Mouse (Mus musculus) cerebellum, adult 18-20 months (tissue): ENCODE measurements around the gene Qrich1.

Experiments
- DNase-seq, 2 experiments: peaks; one replicate each; pipeline ENCODE4 v3.0.0; 2021

Gene Qrich1

DNA sequence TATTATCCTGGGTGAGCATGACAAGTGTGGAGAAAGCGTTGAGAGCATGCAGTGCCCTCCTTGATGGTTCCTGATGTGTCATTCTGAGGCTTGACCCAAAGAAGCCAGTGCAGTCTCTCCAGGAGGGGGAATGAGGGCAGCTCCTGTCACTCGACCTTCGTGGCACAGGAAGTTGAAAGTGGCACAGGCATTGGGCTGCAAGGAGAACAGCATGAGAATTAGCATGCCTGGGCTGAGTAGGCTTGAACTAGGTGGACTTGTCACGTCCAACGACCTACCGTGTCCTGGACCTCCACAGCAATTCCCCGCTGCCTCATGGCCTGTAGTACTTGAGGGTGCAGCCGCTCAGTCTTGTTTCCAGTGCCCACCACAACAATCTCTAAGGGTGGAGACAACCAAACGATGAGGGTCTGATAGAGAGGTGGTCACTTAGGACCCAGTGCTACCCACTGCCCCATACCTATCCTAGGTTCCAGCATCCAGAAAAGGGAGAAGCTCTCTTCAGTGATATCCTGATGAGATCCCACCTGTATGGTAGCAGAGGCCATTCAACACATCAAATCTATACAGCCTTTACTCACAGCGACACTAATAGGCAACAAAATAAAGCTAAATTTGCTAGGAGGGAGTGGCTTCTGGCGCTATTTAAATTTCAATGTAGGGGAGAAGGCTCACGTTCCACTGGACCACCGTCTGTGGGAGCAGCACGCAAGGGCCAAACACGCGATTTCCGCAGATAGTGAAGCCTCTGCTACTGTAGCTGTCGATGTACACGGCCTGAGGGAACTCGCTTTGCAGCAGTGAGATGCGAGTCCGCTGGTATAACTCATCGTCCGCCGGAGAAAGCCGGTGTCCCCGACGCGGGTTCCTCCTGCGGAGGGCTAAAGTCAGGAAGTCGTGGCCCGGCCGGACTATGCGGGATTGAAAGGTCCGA is 49.5 kb downstream of the Qrich1 start:
- DNase-seq: peak in 1 of 2 experiments; percentile 30

- DNase-seq: peak; percentile 97
Measured at GRCm38 (mm10) chr9:108566815-108567776, 50.5 kb downstream of the Qrich1 start, which contains the start of gene Ndufaf3. TSS of gene Ndufaf3 (minus strand) at chr9:108567434.

DNA sequence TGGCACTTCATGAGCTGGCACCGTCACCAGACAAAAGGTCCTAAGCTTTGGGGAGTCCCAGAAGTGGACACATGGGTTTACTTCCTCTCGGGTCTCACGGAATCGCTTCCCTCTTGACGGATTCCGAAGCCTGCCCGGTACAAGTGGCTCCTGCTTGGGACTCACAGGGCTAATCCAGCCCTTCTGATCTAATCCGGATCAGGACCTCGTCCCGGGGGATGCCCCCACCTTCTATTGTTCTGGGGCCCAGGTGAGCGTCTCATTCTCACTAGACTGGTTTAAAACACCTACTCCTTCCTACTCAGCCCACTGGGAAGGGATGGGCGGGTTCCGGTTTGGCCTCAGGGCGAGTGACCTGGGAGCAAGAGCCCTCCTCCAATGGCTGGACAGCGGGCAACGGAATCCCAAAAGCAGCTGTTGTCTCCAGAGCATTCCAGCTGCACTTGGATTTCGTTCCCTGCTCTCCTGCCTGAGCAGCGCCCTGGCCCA is 51.4 kb downstream of the Qrich1 start:
- no peak for DNase-seq

- DNase-seq: no peak
Measured at GRCm38 (mm10) chr9:108568511-108568921, 51.9 kb downstream of the Qrich1 start.

GRCm38 (mm10) chr9:108569381-108570206 is 53.0 kb downstream of the Qrich1 start, which contains the start of gene Dalrd3:
TSS of gene Dalrd3 (plus strand) at chr9:108569886.
- DNase-seq: peak; percentile 87 to 94

DNA sequence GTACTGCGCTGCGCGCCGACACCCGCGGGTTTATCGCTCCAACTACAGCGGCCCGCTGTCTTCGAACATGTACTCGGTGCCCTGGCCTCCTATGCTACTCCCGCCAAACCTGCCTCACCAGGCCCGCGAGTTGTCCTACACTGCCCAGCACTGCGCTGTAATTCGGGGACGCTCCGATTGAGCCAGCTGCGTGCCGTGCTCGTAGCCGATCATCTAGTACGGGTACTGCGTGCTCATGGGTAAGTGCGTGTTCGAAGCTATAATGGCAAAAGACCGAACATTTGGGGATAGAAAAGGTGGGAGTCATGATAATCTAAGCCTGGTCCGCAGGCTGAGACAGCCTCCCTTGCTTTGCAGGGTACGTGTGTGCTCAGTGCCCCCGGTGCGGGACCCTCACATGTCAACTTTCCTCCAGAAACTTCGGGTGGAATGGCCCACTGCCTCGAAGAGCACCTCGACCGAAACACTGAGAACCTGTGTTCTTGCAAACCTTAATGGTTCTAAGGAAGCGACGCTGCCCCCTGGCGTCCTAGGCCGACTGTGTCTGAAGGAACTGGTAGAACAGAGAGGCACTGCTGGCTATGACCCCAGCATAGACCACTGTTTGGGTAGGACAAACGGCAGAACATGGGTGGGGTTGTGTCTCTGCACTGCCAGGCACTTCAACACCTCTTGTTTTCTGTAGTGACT is 53.7 kb downstream of the Qrich1 start:
- DNase-seq: peak; percentile 66 to 75

GRCm38 (mm10) chr9:108571401-108571973 is 54.9 kb downstream of the Qrich1 start:
- DNase-seq: no peak

DNA sequence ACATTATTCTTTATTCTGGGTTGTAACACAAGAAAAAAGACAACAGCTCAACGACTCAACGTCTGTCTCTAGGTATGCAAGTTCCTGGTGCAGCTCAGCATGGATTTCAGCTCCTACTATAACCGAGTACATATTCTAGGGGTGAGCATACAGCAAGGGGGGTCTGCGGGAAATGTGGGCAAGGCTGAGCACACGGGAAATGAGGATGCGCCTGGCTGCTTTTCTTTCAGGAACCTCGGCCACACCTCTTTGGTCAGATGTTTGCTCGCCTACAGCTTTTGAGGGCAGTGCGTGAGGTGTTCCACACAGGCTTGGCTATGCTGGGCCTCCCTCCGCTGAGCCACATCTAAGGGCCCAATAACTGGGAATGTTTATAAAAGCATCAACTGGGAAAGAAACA is 55.7 kb downstream of the Qrich1 start:
- no peak for DNase-seq

GRCm38 (mm10) chr9:108573774-108574690 is 57.4 kb downstream of the Qrich1 start:
- DNase-seq: peak in 1 of 2 experiments; percentile 61

GRCm38 (mm10) chr9:108574921-108575320 is 58.3 kb downstream of the Qrich1 start:
- DNase-seq: no peak

DNA sequence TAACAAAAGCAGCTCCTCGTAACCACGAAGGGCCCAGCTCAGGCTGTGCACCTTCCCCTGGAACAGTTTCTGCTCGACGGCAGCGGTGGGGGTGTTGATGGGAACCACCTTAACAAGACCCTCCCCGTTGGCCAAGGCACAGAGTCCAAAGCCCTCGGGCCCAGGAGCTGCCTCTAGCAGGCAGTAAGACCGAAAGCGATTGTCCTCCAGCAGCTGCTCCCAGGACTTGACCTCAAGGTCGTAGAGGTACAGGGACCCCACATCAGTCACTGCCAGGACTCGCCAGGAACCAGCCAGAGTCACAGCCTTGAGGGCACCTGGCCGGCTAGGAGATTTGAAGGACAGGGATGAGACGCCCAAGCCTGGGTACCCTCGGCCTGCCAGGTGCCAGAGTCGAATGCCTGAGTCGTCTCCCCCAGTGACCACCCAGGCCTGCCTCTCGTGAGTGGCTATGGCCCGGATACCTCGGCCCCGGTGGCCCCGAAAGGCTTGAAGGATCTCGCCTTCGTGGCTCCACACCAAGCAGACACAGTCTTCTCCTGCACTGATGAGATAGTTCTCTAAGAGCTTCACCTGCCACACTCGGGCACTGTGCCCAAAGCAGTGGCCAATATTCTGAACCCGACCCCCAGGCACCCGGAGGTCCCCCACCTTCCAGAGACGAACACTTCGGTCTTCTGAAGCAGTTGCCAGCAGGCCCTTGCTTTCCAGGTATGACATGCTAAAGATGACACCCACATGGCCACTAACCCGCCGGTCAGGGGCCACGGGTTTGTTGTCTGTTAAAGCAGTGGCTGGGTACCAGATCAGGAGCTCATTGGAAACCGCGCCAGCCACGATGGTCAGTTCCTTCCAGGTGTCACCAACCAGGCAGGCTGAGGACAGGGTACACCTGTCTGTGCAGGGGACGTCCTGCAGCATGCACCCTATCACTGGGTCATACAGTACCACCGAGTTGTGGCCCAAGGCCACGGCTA is 59.0 kb downstream of the Qrich1 start:
- no peak for DNase-seq

DNA sequence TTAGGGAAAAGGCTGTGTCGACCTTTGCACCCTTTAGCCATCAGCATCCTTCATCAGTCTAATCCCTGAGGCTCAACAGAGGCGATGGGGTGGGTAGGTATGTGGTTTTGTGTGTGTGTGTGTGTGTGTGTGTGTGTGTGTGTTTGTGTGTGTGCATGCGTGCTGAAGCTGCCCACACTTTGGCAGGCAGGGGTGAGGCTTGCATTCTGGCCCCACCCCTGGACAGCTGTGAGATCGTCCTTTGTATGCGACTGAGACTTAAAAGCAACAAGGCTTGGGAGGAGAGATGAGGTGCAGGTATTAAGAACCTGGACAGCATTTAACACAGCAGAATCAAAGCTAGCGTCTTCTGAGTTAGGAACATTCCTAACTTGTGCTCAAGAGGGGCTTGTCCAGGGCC is 60.4 kb downstream of the Qrich1 start:
- DNase-seq: no peak

DNA sequence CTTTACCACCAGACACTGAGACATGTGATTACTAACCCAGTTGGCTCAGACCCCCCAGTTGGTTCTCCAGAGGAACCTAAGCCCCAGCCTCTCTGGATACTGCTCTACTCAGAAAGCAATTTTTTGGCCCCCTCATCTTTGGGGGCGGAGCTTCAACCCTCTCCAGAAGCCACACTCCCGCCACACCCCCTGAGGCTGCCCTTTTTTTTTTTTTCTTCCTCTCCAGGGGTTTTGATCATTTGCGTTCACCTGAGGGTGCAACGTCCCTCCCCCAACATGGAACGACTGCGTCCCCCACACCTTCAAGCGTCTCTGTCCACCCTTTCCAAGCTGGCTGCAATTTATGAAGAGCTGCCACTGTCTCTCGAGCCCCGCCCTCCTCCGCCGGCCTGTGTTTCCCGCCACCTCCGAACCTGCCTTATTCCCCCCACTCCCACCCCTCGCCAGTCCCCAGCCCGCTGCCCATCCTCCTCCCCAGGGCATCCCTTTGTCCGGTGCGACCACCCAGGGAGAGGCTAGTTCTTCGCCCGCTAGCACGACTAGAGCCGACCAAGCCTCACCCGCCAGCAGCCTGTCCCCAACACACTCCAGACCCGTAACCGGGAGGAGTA is 61.4 kb downstream of the Qrich1 start:
- DNase-seq: peak; percentile 47 to 58

DNA sequence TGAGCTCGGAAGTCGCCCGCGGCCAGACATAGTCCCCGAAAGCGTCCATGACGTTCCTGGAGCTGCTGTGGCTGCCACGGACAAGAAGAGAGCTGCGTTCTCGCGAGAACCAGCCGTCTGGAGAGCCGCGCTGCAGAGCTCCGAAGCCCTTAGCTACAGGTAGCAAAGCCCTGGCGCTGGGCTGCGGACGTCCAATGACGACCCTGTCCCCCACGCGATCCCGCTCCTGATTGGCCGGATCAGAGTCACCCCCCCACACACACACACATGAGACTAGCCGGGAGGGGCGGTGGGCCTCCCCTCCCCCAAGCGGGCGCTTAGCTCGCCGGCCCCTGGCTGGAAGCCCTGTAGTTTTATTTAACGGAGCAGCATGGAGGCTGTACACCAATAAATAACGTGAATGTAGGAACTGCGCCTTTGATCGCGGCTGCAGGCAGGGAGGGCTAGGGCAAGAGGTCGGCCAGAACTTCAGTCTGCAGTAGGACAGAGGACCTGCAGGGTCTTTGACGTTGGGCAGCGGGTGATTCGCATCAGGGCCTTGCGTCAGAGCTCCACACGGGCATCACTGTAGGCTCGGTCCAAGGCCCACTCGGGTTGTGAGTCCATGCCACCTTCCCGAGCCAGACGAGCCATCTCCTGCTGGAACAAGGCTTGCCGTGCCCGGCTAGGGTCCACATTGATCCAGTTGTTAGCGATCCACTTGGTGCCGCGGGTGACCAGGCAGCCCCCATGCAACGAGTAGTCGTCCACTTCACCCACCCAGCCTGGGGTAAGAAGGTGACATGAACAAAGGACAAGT is 62.1 kb downstream of the Qrich1 start, which contains the start of gene Wdr6:
Gene Wdr6 (minus strand): TSS at position 195 of the 799 bp plus-strand sequence.
- DNase-seq: peak; percentile 82 to 91

DNA sequence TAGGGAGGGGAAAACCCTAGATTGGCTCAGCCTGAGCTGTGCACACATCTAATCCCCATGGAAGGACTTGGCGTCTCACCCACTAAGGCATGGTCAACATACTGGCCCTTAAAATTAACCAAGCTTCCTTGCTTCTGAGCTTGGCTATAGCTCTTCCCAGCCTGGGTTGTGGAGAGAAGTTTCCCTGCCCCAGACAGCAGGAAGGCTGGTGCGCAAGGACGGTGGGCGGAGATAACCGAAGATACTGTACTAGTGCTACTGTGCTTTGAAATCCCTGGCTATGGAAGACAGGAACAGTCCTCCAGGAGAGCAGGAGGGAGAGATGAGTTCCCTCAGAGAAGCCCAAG is 62.7 kb downstream of the Qrich1 start:
- no peak for DNase-seq

GRCm38 (mm10) chr9:108587571-108588180 is 71.1 kb downstream of the Qrich1 start:
- DNase-seq: peak; percentile 53 to 75

GRCm38 (mm10) chr9:108589229-108589628 is 72.6 kb downstream of the Qrich1 start:
- DNase-seq: no peak
